Mouse (Mus musculus) embryonic facial prominence, embryonic 10.5 days (tissue): Measurements from ENCODE around the gene Snx14. TPM values are rescaled to one million over a fixed set of nuclear protein-coding genes. Genes with fewer than 3 reads are reported as not detected.
A peak's percentile ranks its signal among the peaks of the same experiment; 100 is the strongest.
"Not testable (repeated sequence)": the region's sequence is repeated elsewhere in the genome, so short reads cannot be mapped to it uniquely, and the experiment has no call there.

Source experiments
- DNase-seq: peaks from one replicate; pipeline ENCODE4 v3.0.0-alpha.2; 2017; ENCODE audit warnings: low spot score
- H3K27ac ChIP-seq: fragments of 300-500 bp; sonication (generic); replicated peaks from 2 replicates; pipeline ENCODE4 v1.5.1; 2016; ENCODE audit warnings: mild to moderate bottlenecking
- H3K27me3 ChIP-seq: fragments of 300-500 bp; sonication (generic); replicated peaks from 2 replicates; pipeline ENCODE4 v1.6.1; 2016; ENCODE audit warnings: low read depth, mild to moderate bottlenecking; ENCODE audit not compliant: poor library complexity, severe bottlenecking
- H3K36me3 ChIP-seq: fragments of 300-500 bp; sonication (generic); replicated peaks from 2 replicates; pipeline ENCODE4 v1.6.1; 2016; ENCODE audit warnings: mild to moderate bottlenecking, moderate library complexity
- H3K4me1 ChIP-seq: fragments of 300-500 bp; sonication (generic); 2 replicates; pipeline ENCODE4 v1.6.1; 2016
- H3K4me3 ChIP-seq: fragments of 300-500 bp; sonication (generic); 2 replicates; pipeline ENCODE4 v1.5.1; 2016; ENCODE audit warnings: mild to moderate bottlenecking, moderate library complexity
- H3K9me3 ChIP-seq: fragments of 300-500 bp; sonication (generic); 2 replicates; pipeline ENCODE4 v1.6.1; 2016; ENCODE audit warnings: mild to moderate bottlenecking
- WGBS: fragments of 180-500 bp; shearing (Covaris S2); methylation state at CpG from one replicate; pipeline ENCODE4 v1.1.7; 2016; 5-methylcytosine and 5-hydroxymethylcytosine counted together
- polyA plus RNA-seq: library from polyadenylated mRNA; unstranded; fragments of >200 nt; fragmentation: Nextera tagmentation; extraction: Ambion mirVana; gene quantifications from 2 replicates; pipeline ENCODE4 v1.2.1, GENCODE M21; 2016

Snx14 gene
- 17.9 and 18.4 TPM in 2 replicates for polyA plus RNA-seq

DNA sequence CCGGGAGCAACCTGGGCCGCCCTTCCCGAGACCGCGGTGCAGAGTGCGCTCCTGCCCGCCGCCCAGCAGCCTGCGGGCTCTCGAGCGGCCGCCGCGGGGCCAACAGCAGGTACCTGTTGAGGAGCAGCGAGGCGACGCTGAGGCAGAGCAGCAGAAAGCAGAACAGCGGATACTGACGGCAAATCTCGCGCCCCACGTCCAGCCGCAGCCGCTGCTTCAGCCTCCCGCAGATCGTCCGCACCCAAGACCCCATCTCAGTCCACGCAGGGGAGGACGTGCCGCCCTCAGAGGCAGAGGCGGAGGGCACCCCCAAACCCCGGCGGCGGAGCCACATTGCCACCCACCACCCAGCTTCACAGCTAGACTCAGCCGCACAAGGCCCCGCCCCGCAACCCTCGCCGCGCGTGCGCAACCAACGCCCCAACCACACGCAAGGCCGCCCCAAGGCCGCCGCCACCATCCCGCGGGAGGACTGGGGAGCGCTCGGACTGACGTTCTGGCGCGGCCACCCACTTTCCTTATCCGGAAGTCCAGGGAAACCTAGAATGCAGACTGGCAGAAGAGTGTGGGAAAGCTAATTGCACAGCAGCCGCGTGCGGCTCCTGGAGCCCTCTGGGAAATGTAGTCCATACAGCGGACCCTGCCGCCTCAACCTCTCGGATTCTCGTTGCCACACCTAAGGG, at the start of gene Snx14:
Gene Snx14, minus strand, starts transcription at position 404 of the 683 bp plus-strand sequence.
- H3K27ac ChIP-seq = peak within 1 kb of the TSS; percentile 85
- under 1% methylated on average over 62 of the region's 62 CpGs for WGBS
- no peaks in the 10 kb centered on the region for H3K27me3 ChIP-seq
- peak; percentile 96 for DNase-seq
- H3K36me3 ChIP-seq = peaks cover 5% of the 10 kb centered on the region; the same call in 1 of the 2 replicates
- peaks cover 17% of the 10 kb centered on the region for H3K4me1 ChIP-seq
- H3K9me3 ChIP-seq = no peaks in the 10 kb centered on the region
- H3K4me3 ChIP-seq = peak within 1 kb of the TSS; percentile 80

DNA sequence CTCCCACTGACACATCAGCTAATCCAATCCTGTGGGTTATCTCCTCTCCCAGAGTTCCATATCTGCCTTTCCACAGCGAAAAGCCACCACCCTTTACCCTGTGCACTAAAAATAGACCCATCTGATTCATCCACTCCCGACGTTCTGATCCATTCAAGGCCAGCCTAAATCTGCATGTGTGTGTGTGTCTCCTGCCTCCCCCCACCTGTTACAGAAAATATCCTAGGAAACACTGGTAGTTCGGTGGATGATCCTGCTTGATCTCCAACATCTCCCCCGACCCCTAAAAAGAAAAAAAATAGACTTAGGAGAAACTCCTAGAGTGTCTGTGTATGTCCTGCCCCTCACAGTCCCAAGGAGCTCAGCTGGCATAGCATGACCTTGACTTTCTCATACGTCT, 45.8 kb upstream of the Snx14 start:
- no peak for DNase-seq
- H3K27me3 ChIP-seq = no peaks in the 10 kb centered on the region; the same call in 1 of the 2 replicates
- no peaks in the 10 kb centered on the region for H3K9me3 ChIP-seq
- H3K4me3 ChIP-seq = no peak overlapping the region
- H3K27ac ChIP-seq = no peak overlapping the region
- WGBS = 58% methylated on average over 6 of the region's 6 CpGs
- H3K36me3 ChIP-seq = peaks cover 7% of the 10 kb centered on the region
- peaks cover 14% of the 10 kb centered on the region for H3K4me1 ChIP-seq

DNA sequence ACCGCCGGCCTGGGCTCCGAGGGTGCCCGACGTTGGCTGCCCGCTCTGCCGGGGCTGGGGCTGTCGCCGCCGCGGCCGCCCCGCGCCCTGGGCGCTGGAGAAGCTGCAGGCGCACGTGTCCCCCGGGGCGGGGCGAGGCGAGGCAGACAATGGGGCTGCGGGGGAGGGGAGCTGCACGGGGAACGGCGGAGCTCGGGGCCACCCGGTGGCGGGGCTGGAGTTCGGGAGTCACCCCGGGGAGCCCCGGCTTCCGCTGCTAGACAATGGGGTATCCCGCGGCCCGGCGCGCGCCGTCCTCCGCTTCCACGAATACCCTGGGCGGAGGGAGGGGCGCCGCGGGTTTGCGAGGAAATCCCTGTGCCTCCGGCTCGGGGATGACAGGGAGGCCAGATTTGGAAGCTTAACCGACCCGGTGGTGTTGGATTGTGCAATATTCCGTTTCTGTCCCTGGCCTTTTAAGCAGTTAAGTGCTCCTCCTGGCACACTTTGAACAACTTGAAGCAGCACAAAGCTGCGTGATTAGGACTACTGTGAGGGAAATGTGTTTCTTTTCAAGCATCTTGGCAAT, 44.2 kb upstream of the Snx14 start:
- Histone ChIP-seq H3K36me3 (peaks cover 23% of the 10 kb centered on the region), H3K4me3 (peak overlapping the region; percentile 99), H3K4me1 (peaks cover 14% of the 10 kb centered on the region), H3K27me3 (no peaks in the 10 kb centered on the region; the same call in 1 of the 2 replicates), H3K27ac (peak overlapping the region; percentile 97), H3K9me3 (no peaks in the 10 kb centered on the region)
- WGBS = under 1% methylated on average over 52 of the region's 52 CpGs
- DNase-seq = no peak

DNA sequence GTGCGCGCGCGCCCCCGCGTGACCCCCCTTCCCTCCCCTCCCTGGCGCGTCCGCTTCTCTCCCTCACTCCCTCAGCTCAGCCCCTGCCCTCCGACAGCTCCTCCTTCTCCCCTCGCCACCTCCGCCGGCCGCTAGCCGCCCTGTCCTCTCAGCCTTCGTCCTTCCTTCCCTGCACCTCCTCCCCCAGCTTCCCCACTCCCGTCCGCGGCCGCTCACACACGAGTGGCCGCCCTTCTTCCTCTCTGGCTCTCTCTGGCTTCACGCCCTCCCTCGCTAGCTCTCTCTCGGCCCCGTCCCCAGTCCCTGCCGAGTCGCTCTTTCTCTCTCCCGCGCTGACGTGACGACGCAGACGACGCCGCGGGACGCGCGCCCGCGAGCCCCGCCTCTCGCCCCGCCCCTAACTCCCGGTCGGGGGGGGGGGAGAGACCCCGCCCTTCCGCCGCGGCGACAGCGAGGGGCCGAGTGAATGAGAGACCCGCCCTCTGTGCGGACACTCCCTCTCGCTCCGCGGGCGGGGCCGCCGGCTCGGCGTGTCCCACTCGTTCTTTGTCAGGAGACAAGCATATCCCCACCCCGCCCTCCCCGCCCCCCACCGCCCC, 43.6 kb upstream of the Snx14 start, which contains the start of gene Syncrip:
Gene Syncrip, minus strand, starts transcription at position 345 of the 599 bp plus-strand sequence.
- not testable (repeated sequence) for H3K27me3 ChIP-seq, H3K9me3 ChIP-seq
- Histone ChIP-seq H3K4me1 (peaks cover 14% of the 10 kb centered on the region), H3K27ac (peak within 1 kb of the TSS; percentile 97), H3K36me3 (peaks cover 29% of the 10 kb centered on the region), H3K4me3 (peak within 1 kb of the TSS; percentile 99)
- WGBS = under 1% methylated on average over 59 of the region's 68 CpGs
- peak; percentile 99 for DNase-seq

DNA sequence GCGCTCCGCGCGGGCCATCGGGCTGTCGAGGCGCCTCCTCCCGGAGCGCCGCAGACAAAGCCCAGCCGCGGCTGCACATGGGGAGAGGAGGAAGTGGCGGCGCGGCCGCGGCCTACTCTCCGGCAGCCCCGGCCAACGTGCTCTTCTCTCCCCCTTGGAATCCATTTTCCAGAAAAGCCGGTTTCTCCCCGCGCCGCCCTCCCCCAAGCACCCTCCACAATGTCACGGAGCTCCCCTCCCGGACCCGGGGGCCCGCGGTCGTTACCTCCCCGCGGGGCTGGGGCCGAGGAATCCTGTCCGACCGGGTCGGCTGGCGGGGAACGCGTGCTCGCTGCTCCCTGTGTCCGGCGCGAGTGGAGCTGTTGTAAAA, 43.0 kb upstream of the Snx14 start:
- Histone ChIP-seq H3K27ac (peak overlapping the region; percentile 97), H3K27me3 (no peaks in the 10 kb centered on the region; the same call in 1 of the 2 replicates), H3K4me1 (peaks cover 14% of the 10 kb centered on the region), H3K9me3 (no peaks in the 10 kb centered on the region), H3K36me3 (peaks cover 35% of the 10 kb centered on the region), H3K4me3 (peak overlapping the region; percentile 99)
- DNase-seq = no peak
- WGBS = under 1% methylated on average over 43 of the region's 43 CpGs

DNA sequence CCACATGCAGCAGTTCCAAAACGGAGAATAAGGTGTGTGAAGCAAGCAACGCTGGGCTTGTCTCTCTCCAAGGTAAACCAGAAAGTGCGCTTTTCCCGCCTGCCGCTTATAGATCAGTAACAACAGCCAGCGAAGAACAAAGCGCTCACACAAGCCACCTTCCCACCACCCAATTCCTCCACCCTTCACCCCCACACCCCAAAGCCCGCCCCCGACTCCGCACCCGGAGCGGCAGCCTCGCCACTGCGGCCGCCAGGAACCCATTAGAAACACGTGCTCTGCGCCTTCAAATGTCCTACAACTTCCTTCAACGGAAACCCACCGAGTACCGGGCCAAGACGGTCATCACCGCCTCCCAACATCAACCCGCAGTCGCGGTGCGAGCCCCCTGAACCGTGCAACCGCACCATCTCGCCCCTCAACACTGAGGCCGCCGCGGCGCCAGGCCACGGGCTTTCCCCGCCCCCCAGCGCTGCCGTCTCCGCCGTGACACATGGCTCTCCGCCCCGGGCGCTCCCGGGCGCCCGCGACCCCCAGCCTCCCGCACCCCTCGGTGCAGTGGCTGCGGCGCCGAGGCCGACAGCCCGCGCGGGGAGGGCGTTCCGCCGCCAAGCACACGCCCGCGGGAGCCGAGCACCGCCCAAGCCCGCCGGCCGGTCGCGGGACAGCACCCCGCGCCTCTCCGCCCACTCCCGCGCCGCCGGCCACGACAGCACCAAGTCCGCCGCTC, 42.5 kb upstream of the Snx14 start:
- no peaks in the 10 kb centered on the region for H3K9me3 ChIP-seq
- peak overlapping the region; percentile 99 for H3K4me3 ChIP-seq
- under 1% methylated on average over 77 of the region's 78 CpGs for WGBS
- H3K27ac ChIP-seq = peak overlapping the region; percentile 97
- H3K27me3 ChIP-seq = no peaks in the 10 kb centered on the region; the same call in 1 of the 2 replicates
- peak; percentile 70 for DNase-seq
- H3K4me1 ChIP-seq = peaks cover 14% of the 10 kb centered on the region
- H3K36me3 ChIP-seq = peaks cover 40% of the 10 kb centered on the region

DNA sequence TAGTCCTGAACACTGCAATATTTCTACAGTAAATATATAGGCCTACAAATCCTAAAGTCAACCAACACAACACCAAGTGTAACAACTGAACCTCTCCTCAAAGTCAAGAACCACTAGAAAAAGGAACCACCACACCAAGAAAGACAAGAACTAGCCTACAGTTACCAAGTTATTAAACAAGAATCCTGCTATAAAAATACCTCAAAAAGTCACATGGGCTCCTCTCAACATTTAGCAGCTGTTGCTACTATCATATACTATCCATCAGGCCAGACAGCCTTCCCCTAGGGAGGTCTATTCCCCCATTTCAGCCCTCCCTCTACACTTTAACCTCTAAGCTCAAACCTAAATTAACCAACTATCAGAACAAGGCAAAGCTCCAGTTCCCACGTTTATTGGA, 41.4 kb upstream of the Snx14 start:
- DNase-seq = no peak
- WGBS = 23% methylated on average over 1 of the region's 1 CpGs
- H3K4me1 ChIP-seq = peaks cover 14% of the 10 kb centered on the region
- H3K27me3 ChIP-seq = no peaks in the 10 kb centered on the region; the same call in 1 of the 2 replicates
- H3K9me3 ChIP-seq = no peaks in the 10 kb centered on the region
- peak overlapping the region; percentile 99 for H3K4me3 ChIP-seq
- H3K27ac ChIP-seq = no peak overlapping the region
- H3K36me3 ChIP-seq = peaks cover 51% of the 10 kb centered on the region

DNA sequence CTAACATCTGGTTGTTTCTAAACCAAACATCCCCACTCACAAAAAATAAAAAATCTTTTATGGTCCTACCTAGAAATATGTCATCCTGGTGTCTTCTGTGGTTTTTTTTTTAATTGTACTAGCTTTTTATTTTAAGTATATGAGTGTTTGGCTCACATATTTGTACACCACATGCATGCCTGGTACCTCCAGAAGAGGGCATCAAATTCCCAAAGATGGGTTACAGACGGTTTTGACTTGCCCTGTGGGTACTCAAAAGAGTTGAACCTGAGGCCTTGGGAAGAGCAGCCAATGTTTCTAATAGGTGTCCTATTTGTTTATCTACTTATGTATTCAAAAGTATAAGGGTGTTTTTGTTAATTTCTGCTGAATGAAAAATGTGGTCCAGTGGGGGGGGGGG, 37.4 kb upstream of the Snx14 start:
- Histone ChIP-seq H3K9me3 (no peaks in the 10 kb centered on the region), H3K36me3 (peaks cover 91% of the 10 kb centered on the region), H3K4me3 (no peak overlapping the region), H3K27me3 (no peaks in the 10 kb centered on the region), H3K4me1 (peaks cover 6% of the 10 kb centered on the region), H3K27ac (no peak overlapping the region)
- 40% methylated on average over 1 of the region's 1 CpGs for WGBS
- DNase-seq = no peak

DNA sequence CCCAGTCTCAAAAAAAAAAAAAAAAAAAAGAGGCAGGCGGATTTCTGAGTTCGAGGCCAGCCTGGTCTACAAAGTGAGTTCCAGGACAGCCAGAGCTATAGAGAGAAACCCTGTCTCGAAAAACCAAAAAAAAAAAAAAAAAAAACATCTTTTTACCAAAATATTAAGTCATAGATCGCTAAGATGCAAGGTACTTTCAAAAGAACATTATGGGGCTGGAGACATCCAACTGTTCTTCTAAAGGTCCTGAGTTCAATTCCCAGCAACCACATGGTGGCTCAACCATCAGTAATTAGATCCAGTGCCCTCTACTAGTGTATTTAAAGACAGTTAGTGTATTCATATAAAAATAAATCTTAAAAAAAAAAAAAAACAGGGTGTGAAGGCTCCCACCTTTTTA, 22.3 kb upstream of the Snx14 start:
- H3K4me3 ChIP-seq, H3K9me3 ChIP-seq, H3K4me1 ChIP-seq, H3K27ac ChIP-seq, H3K27me3 ChIP-seq, DNase-seq: not testable (repeated sequence)
- peaks cover 99% of the 10 kb centered on the region for H3K36me3 ChIP-seq
- 90% methylated on average over 4 of the region's 4 CpGs for WGBS

DNA sequence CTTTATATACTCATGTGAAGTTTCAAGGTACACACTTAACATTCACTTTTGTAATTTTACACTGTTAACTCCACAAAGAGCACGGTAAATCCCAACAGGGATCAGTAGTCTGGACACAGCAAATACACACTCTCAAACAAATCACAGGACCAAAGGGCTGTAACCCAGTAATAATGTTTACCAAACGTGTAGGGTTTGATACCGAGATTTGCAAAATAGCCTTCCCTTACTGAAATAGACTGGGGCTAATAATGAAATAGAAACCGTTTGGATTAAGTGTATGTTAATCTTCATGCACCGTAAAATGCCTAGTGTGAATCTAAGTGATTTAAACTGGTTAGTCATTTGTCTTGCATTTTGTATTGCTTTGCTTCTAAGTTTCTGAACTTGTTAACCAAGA, 1.2 kb upstream of the Snx14 start:
- Histone ChIP-seq H3K4me3 (peak overlapping the region; percentile 80), H3K36me3 (peaks cover 17% of the 10 kb centered on the region), H3K9me3 (no peaks in the 10 kb centered on the region), H3K27ac (no peak overlapping the region), H3K27me3 (no peaks in the 10 kb centered on the region), H3K4me1 (peaks cover 17% of the 10 kb centered on the region)
- DNase-seq = no peak
- WGBS = 35% methylated on average over 5 of the region's 5 CpGs

DNA sequence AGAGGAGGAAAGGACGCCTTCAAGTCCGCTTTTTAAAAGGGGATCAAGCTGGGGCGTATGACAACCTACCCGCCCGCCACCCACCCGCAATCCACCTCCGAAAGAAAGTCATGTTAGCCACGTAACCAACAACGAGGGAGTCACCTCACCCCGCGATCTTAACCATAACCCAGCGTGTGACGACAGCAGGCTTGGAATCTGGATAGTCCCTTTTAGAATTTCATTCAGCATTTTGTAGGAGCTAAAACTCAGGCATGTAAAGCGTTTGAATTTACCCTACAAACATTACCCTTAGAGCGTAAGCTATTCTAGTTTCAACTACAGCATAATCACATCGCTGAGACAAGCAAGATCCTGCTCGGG, 461 bp upstream of the Snx14 start:
- Histone ChIP-seq H3K27ac (peak overlapping the region; percentile 85), H3K27me3 (no peaks in the 10 kb centered on the region), H3K4me1 (peaks cover 17% of the 10 kb centered on the region), H3K4me3 (peak overlapping the region; percentile 80), H3K9me3 (no peaks in the 10 kb centered on the region), H3K36me3 (peaks cover 10% of the 10 kb centered on the region)
- WGBS = 2% methylated on average over 17 of the region's 17 CpGs
- DNase-seq = no peak

DNA sequence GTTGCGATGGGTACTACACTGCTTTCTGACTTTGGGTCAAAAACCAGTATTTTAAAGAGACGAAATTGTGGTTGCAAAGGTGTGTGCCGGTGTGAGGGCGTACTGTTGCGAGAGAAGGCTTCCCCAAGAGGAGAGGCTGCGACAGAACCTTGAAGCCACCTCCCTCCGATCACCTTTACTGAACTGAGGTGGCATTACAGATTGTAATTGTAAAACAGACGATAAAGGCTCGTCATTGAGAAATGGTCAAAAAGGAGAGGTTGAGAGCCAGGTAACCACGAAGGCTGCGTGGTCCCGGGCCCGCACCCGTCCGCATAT, 562 bp downstream of the Snx14 start:
- DNase-seq = no peak
- H3K27ac ChIP-seq = peak overlapping the region; percentile 85
- no peaks in the 10 kb centered on the region for H3K9me3 ChIP-seq
- peaks cover 3% of the 10 kb centered on the region; the same call in 1 of the 2 replicates for H3K36me3 ChIP-seq
- WGBS = 2% methylated on average over 15 of the region's 15 CpGs
- H3K4me1 ChIP-seq = peaks cover 17% of the 10 kb centered on the region
- peak overlapping the region; percentile 80 for H3K4me3 ChIP-seq
- H3K27me3 ChIP-seq = no peaks in the 10 kb centered on the region
